Mouse (Mus musculus) layer of hippocampus, adult 2 months (tissue): ENCODE measurements at regions not wholly inside any gene's neighbourhood (a gene's known extent, or its start where the extent isn't known, plus 50 kb on each side); places are given as distances from the start of the nearest gene placed in this dataset.

ENCODE experiments used
- DNase-seq, 2 experiments: peaks; one replicate each; pipeline ENCODE4 v3.0.0; 2022; ENCODE audit warnings: low spot score in 2 of 2
- H3K27ac ChIP-seq: fragments of 200-600 bp; 2 replicates; pipeline ENCODE4 v1.8.1; 2022
- H3K4me3 ChIP-seq: fragments of 200-600 bp; 2 replicates; pipeline ENCODE4 v1.8.1; 2022; ENCODE audit warnings: mild to moderate bottlenecking
- CTCF ChIP-seq: fragments of 200-600 bp; conservative IDR thresholded peaks from 2 replicates; pipeline ENCODE4 v1.8.1; 2022; ENCODE audit warnings: antibody characterized with exemption, mild to moderate bottlenecking, moderate library complexity

GRCm38 (mm10) chr10:67819534-67819933 is 92.9 kb downstream of the Zfp365 start:
- TF ChIP-seq CTCF, result no peak
- H3K4me3 ChIP-seq, result no peak overlapping the region

GRCm38 (mm10) chr10:67813901-67814300 is 98.6 kb downstream of the Zfp365 start:
- H3K4me3 ChIP-seq, result no peak overlapping the region
- TF ChIP-seq CTCF, result no peak
- no peak overlapping the region for H3K27ac ChIP-seq
- no peak for DNase-seq

More at GRCm38 (mm10) chr10:67819534-67819933, 92.9 kb downstream of the Zfp365 start:
- DNase-seq, result no peak
- no peak overlapping the region for H3K27ac ChIP-seq

GRCm38 (mm10) chr10:67805131-67805530 is 107.3 kb downstream of the Zfp365 start:
- Histone ChIP-seq H3K27ac (no peak overlapping the region), H3K4me3 (no peak overlapping the region)
- peak; percentile 74 for TF ChIP-seq CTCF
- peak; percentile 14 to 16 for DNase-seq

- no peak for TF ChIP-seq CTCF
- no peak for DNase-seq
- H3K4me3 ChIP-seq, result no peak overlapping the region
- no peak overlapping the region for H3K27ac ChIP-seq
Observed at GRCm38 (mm10) chr10:67804637-67805036, 107.8 kb downstream of the Zfp365 start.

- no peak for TF ChIP-seq CTCF
- Histone ChIP-seq H3K27ac (no peak overlapping the region), H3K4me3 (no peak overlapping the region)
- no peak for DNase-seq
Observed at GRCm38 (mm10) chr10:67802156-67802555, 110.3 kb downstream of the Zfp365 start.

GRCm38 (mm10) chr10:67801619-67802018 is 110.8 kb downstream of the Zfp365 start:
- DNase-seq, result no peak
- no peak for TF ChIP-seq CTCF
- H3K27ac ChIP-seq, result no peak overlapping the region
- H3K4me3 ChIP-seq, result no peak overlapping the region

GRCm38 (mm10) chr10:67798991-67799390 is 113.5 kb downstream of the Zfp365 start:
- no peak overlapping the region for H3K27ac ChIP-seq
- no peak for DNase-seq
- TF ChIP-seq CTCF, result no peak

GRCm38 (mm10) chr10:67793206-67793605 is 119.3 kb downstream of the Zfp365 start:
- Histone ChIP-seq H3K27ac (no peak overlapping the region), H3K4me3 (no peak overlapping the region)
- DNase-seq, result no peak
- TF ChIP-seq CTCF, result no peak

More at GRCm38 (mm10) chr10:67798991-67799390, 113.5 kb downstream of the Zfp365 start:
- no peak overlapping the region for H3K4me3 ChIP-seq

- DNase-seq, result no peak
- TF ChIP-seq CTCF, result no peak
- Histone ChIP-seq H3K4me3 (no peak overlapping the region), H3K27ac (no peak overlapping the region)
Observed at GRCm38 (mm10) chr10:67789651-67790050, 122.8 kb downstream of the Zfp365 start.

GRCm38 (mm10) chr10:67788116-67788515 is 124.3 kb downstream of the Zfp365 start:
- TF ChIP-seq CTCF, result no peak
- Histone ChIP-seq H3K27ac (no peak overlapping the region), H3K4me3 (no peak overlapping the region)
- no peak for DNase-seq

GRCm38 (mm10) chr10:67785563-67785962 is 126.9 kb downstream of the Zfp365 start:
- no peak for DNase-seq
- no peak overlapping the region for H3K4me3 ChIP-seq
- H3K27ac ChIP-seq, result no peak overlapping the region
- TF ChIP-seq CTCF, result no peak

GRCm38 (mm10) chr10:67778341-67778740 is 134.1 kb downstream of the Zfp365 start:
- no peak for DNase-seq
- Histone ChIP-seq H3K4me3 (no peak overlapping the region), H3K27ac (no peak overlapping the region)
- TF ChIP-seq CTCF, result no peak

GRCm38 (mm10) chr10:67777721-67778120 is 134.7 kb downstream of the Zfp365 start:
- no peak for TF ChIP-seq CTCF
- no peak overlapping the region for H3K27ac ChIP-seq

GRCm38 (mm10) chr10:67776851-67777250 is 135.6 kb downstream of the Zfp365 start:
- H3K4me3 ChIP-seq, result no peak overlapping the region
- TF ChIP-seq CTCF, result no peak
- no peak overlapping the region for H3K27ac ChIP-seq
- no peak for DNase-seq

More at GRCm38 (mm10) chr10:67777721-67778120, 134.7 kb downstream of the Zfp365 start:
- no peak overlapping the region for H3K4me3 ChIP-seq
- DNase-seq, result no peak

- no peak for TF ChIP-seq CTCF
- Histone ChIP-seq H3K27ac (no peak overlapping the region), H3K4me3 (no peak overlapping the region)
- DNase-seq, result no peak
Observed at GRCm38 (mm10) chr10:67771796-67772195, 140.7 kb downstream of the Zfp365 start.
